Mouse (Mus musculus) intestine, postnatal 0 days (tissue): Measurements from ENCODE around the gene Serinc3. TPM values are rescaled to one million over a fixed set of nuclear protein-coding genes. Genes with fewer than 3 reads are reported as not detected.

Experiments
- ATAC-seq: fragments of 200-750 bp; cut with Nextera tagmentation; 2 replicates; pipeline ENCODE4 v1.8.0; 2017; ENCODE audit warnings: mild to moderate bottlenecking, moderate TSS enrichment, moderate library complexity
- H3K27ac ChIP-seq: fragments of 300-500 bp; sonication (generic); 2 replicates; pipeline ENCODE4 v1.5.1; 2014; ENCODE audit warnings: mild to moderate bottlenecking, low read depth, low read length, moderate library complexity
- H3K27me3 ChIP-seq: fragments of 300-500 bp; sonication (generic); replicated peaks from 2 replicates; pipeline ENCODE4 v1.6.1; 2014; ENCODE audit warnings: low read length, mixed read lengths; ENCODE audit not compliant: control insufficient read depth, insufficient read depth
- H3K36me3 ChIP-seq: fragments of 300-500 bp; sonication (generic); 2 replicates; pipeline ENCODE4 v1.6.1; 2014; ENCODE audit warnings: mild to moderate bottlenecking, moderate library complexity; ENCODE audit not compliant: control insufficient read depth, insufficient read depth
- H3K4me1 ChIP-seq: fragments of 300-500 bp; sonication (generic); replicated peaks from 2 replicates; pipeline ENCODE4 v1.6.1; 2014; ENCODE audit warnings: antibody characterized with exemption, low read length, mixed read lengths; ENCODE audit not compliant: control insufficient read depth, insufficient read depth
- H3K4me2 ChIP-seq: fragments of 300-500 bp; sonication (generic); replicated peaks from 2 replicates; pipeline ENCODE4 v1.6.1; 2014; ENCODE audit warnings: low read depth, mild to moderate bottlenecking, moderate library complexity
- H3K4me3 ChIP-seq: fragments of 300-500 bp; sonication (generic); 2 replicates; pipeline ENCODE4 v1.5.1; 2014; ENCODE audit warnings: low read depth, low read length
- H3K9ac ChIP-seq: fragments of 300-500 bp; sonication (generic); 2 replicates; pipeline ENCODE4 v1.6.1; 2014; ENCODE audit warnings: mild to moderate bottlenecking, low read depth, low read length
- H3K9me3 ChIP-seq: fragments of 300-500 bp; sonication (generic); 2 replicates; pipeline ENCODE4 v1.6.1; 2016; ENCODE audit warnings: mixed run types; ENCODE audit not compliant: control insufficient read depth
- CTCF ChIP-seq: sonication (generic); IDR thresholded peaks from 2 replicates; pipeline ENCODE4 v1.5.1; 2016; ENCODE audit warnings: low read depth, mild to moderate bottlenecking, control low read depth, antibody characterized with exemption, moderate library complexity
- WGBS: fragments of 180-500 bp; shearing (Covaris S2); extraction: QIAGEN DNeasy Blood & Tissue Kit; methylation state at CpG from one replicate; pipeline ENCODE4 v1.1.7; 2014; 5-methylcytosine and 5-hydroxymethylcytosine counted together
- polyA plus RNA-seq: library from polyadenylated mRNA; unstranded; fragments of >200 nt; fragmentation: Nextera tagmentation; extraction: Ambion mirVana; gene quantifications from 2 replicates; pipeline ENCODE4 v1.2.1, GENCODE M21; 2015

Gene Serinc3
- polyA plus RNA-seq, 1 experiment from 2014 or later, result 61.3 TPM

GRCm38 (mm10) chr2:163676745-163677144 lies 31.8 kb upstream of the Serinc3 start:
- Histone ChIP-seq H3K36me3 (no peaks in the 10 kb centered on the region), H3K4me2 (no peak overlapping the region), H3K9ac (no peak overlapping the region), H3K4me3 (no peak overlapping the region), H3K9me3 (no peaks in the 10 kb centered on the region), H3K4me1 (0 out of 2 replicates have a peak, but pooled peaks cover 3% of the 10 kb centered on the region), H3K27ac (no peak overlapping the region), H3K27me3 (no peaks in the 10 kb centered on the region)
- no peak for TF ChIP-seq CTCF
- no peak for ATAC-seq
- 85% methylated on average over 3 of the region's 3 CpGs for WGBS

GRCm38 (mm10) chr2:163676321-163676720 lies 31.4 kb upstream of the Serinc3 start:
- Histone ChIP-seq H3K27ac (no peak overlapping the region), H3K9me3 (no peaks in the 10 kb centered on the region), H3K9ac (no peak overlapping the region), H3K4me1 (0 out of 2 replicates have a peak, but pooled peaks cover 3% of the 10 kb centered on the region), H3K4me2 (no peak overlapping the region), H3K4me3 (no peak overlapping the region), H3K36me3 (no peaks in the 10 kb centered on the region), H3K27me3 (no peaks in the 10 kb centered on the region)
- WGBS, result 85% methylated on average over 4 of the region's 4 CpGs
- ATAC-seq, result no peak
- TF ChIP-seq CTCF, result no peak

GRCm38 (mm10) chr2:163675662-163676061 lies 30.7 kb upstream of the Serinc3 start:
- Histone ChIP-seq H3K4me1 (0 out of 2 replicates have a peak, but pooled peaks cover 3% of the 10 kb centered on the region), H3K4me3 (no peak overlapping the region), H3K36me3 (no peaks in the 10 kb centered on the region), H3K9me3 (no peaks in the 10 kb centered on the region), H3K4me2 (no peak overlapping the region), H3K9ac (no peak overlapping the region), H3K27ac (no peak overlapping the region), H3K27me3 (no peaks in the 10 kb centered on the region)
- ATAC-seq, result no peak
- no peak for TF ChIP-seq CTCF
- 48% methylated on average over 6 of the region's 6 CpGs for WGBS

GRCm38 (mm10) chr2:163675144-163675619 lies 30.3 kb upstream of the Serinc3 start:
- Histone ChIP-seq H3K27ac (no peak overlapping the region), H3K4me1 (0 out of 2 replicates have a peak, but pooled peaks cover 3% of the 10 kb centered on the region), H3K9ac (no peak overlapping the region), H3K4me2 (no peak overlapping the region), H3K9me3 (no peaks in the 10 kb centered on the region), H3K4me3 (no peak overlapping the region), H3K27me3 (no peaks in the 10 kb centered on the region), H3K36me3 (no peaks in the 10 kb centered on the region)
- no peak for TF ChIP-seq CTCF
- no peak for ATAC-seq
- 51% methylated on average over 5 of the region's 5 CpGs for WGBS

GRCm38 (mm10) chr2:163674397-163674796 lies 29.5 kb upstream of the Serinc3 start:
- Histone ChIP-seq H3K9ac (no peak overlapping the region), H3K27me3 (no peaks in the 10 kb centered on the region), H3K4me1 (0 out of 2 replicates have a peak, but pooled peaks cover 3% of the 10 kb centered on the region), H3K4me2 (no peak overlapping the region), H3K4me3 (no peak overlapping the region), H3K36me3 (no peaks in the 10 kb centered on the region), H3K9me3 (no peaks in the 10 kb centered on the region), H3K27ac (no peak overlapping the region)
- no peak for ATAC-seq
- 64% methylated on average over 5 of the region's 5 CpGs for WGBS
- TF ChIP-seq CTCF, result no peak

GRCm38 (mm10) chr2:163670872-163671594 lies 26.1 kb upstream of the Serinc3 start:
- H3K27ac ChIP-seq, result no peak overlapping the region
- H3K4me1 ChIP-seq, result 0 out of 2 replicates have a peak, but pooled peaks cover 3% of the 10 kb centered on the region

More at GRCm38 (mm10) chr2:163670872-163671594, 26.1 kb upstream of the Serinc3 start:
- Histone ChIP-seq H3K4me2 (no peak overlapping the region), H3K4me3 (no peak overlapping the region), H3K9ac (no peak overlapping the region), H3K27me3 (no peaks in the 10 kb centered on the region), H3K9me3 (no peaks in the 10 kb centered on the region), H3K36me3 (no peaks in the 10 kb centered on the region)
- ATAC-seq, result no peak
- WGBS, result 65% methylated on average over 11 of the region's 11 CpGs
- no peak for TF ChIP-seq CTCF
